Mouse (Mus musculus) right cerebral cortex, postnatal 4 days (tissue): Measurements from ENCODE around the gene Ube2ql1.

Experiments used
- DNase-seq: peaks from one replicate; pipeline ENCODE4 v3.0.0-alpha.2; 2022

Ube2ql1 gene

GRCm38 (mm10) chr13:69739759-69740135, at the start of gene Ube2ql1:
TSS of gene Ube2ql1 (minus strand) at chr13:69739889.
- peak; percentile 92 for DNase-seq

GRCm38 (mm10) chr13:69788704-69789103, 49.0 kb upstream of the Ube2ql1 start:
- DNase-seq: no peak

GRCm38 (mm10) chr13:69778221-69778620, 38.5 kb upstream of the Ube2ql1 start:
- DNase-seq: peak; percentile 28

- no peak for DNase-seq
Measured at GRCm38 (mm10) chr13:69772358-69772757, 32.7 kb upstream of the Ube2ql1 start.

- no peak for DNase-seq
Measured at GRCm38 (mm10) chr13:69770538-69771456, 31.1 kb upstream of the Ube2ql1 start.

GRCm38 (mm10) chr13:69768152-69768551, 28.5 kb upstream of the Ube2ql1 start:
- no peak for DNase-seq

GRCm38 (mm10) chr13:69764646-69765045, 25.0 kb upstream of the Ube2ql1 start:
- no peak for DNase-seq

- peak; percentile 74 for DNase-seq
Measured at GRCm38 (mm10) chr13:69761393-69761792, 21.7 kb upstream of the Ube2ql1 start.

- no peak for DNase-seq
Measured at GRCm38 (mm10) chr13:69758979-69759378, 19.3 kb upstream of the Ube2ql1 start.

GRCm38 (mm10) chr13:69752875-69753274, 13.2 kb upstream of the Ube2ql1 start:
- DNase-seq: no peak

- no peak for DNase-seq
Measured at GRCm38 (mm10) chr13:69751510-69751909, 11.8 kb upstream of the Ube2ql1 start.

- no peak for DNase-seq
Measured at GRCm38 (mm10) chr13:69748756-69749155, 9.1 kb upstream of the Ube2ql1 start.

GRCm38 (mm10) chr13:69740331-69741285, 919 bp upstream of the Ube2ql1 start:
- peak; percentile 69 for DNase-seq

GRCm38 (mm10) chr13:69739091-69739758, 464 bp downstream of the Ube2ql1 start:
- DNase-seq: peak; percentile 55

- peak; percentile 52 for DNase-seq
Measured at GRCm38 (mm10) chr13:69738461-69738971, 1.2 kb downstream of the Ube2ql1 start.

GRCm38 (mm10) chr13:69737444-69738185, 2.1 kb downstream of the Ube2ql1 start:
- DNase-seq: no peak

GRCm38 (mm10) chr13:69732636-69733035, 7.1 kb downstream of the Ube2ql1 start:
- no peak for DNase-seq

GRCm38 (mm10) chr13:69725376-69725775, 14.3 kb downstream of the Ube2ql1 start:
- DNase-seq: no peak

GRCm38 (mm10) chr13:69721141-69721540, 18.5 kb downstream of the Ube2ql1 start:
- DNase-seq: no peak

GRCm38 (mm10) chr13:69717860-69718598, 21.7 kb downstream of the Ube2ql1 start:
- no peak for DNase-seq

- DNase-seq: no peak
Measured at GRCm38 (mm10) chr13:69708236-69708635, 31.5 kb downstream of the Ube2ql1 start.
